Mouse (Mus musculus) bone marrow macrophage, adult 2 months (primary cell): ENCODE data around the gene Herc2.

Experiments
- CTCF ChIP-seq: IDR thresholded peaks from 2 replicates; pipeline ENCODE4 v1.5.1; 2012; ENCODE audit warnings: low read depth, mild to moderate bottlenecking, low read length, moderate library complexity
- POLR2A ChIP-seq: IDR thresholded peaks from 2 replicates; pipeline ENCODE4 v1.6.1; 2012; ENCODE audit warnings: mild to moderate bottlenecking, low read depth, low read length, borderline replicate concordance

DNA sequence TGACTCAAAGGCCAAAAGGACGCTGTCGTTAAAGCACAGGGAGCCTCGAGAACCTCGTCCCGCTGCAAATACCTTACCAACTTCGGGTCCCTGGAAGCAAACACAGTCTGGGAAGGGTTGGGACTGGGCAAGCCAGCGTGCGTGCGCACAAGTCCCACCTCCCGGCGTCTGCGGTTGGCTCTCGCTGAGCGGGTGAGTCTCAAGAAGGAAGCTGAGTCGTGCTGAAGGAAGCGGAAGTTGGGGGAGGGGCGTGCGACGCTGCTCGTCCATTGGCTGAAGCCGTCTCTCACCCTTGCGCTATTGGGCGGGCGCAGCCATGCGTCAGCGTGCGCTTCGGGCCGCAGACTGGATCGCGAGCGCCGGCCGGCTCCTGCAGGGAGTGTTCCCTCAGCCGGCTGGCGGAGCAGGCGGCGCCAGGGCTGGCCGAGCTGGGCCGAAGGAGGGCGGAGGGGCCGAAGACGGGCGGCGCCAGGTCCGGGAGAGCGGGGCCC, at the start of gene Herc2:
- TF ChIP-seq CTCF = no peak
- peak; percentile 58; the same call in 1 of the 2 replicates for TF ChIP-seq POLR2A
